Mouse (Mus musculus) small intestine, adult 2 months (tissue): ENCODE data around the gene Sap18b.

Experiments
- CTCF ChIP-seq: fragments of 200-500 bp; IDR thresholded peaks from 2 replicates; pipeline ENCODE4 v1.5.1; 2012; ENCODE audit warnings: low read depth, mild to moderate bottlenecking, control low read depth, inconsistent platforms, low read length, moderate library complexity, mixed read lengths; ENCODE audit not compliant: insufficient replicate concordance, insufficient read length; ENCODE audit errors: extremely low read depth
- POLR2A ChIP-seq: fragments of 200-500 bp; IDR thresholded peaks from 2 replicates; pipeline ENCODE4 v1.6.1; 2012; ENCODE audit warnings: low read depth, mild to moderate bottlenecking, control low read depth, inconsistent platforms, low read length, moderate library complexity

GRCm38 (mm10) chr8:95807331-95807843, 17.8 kb upstream of the Sap18b start, which contains the start of gene Cnot1:
- TF ChIP-seq POLR2A, result no peak; the same call in 1 of the 2 replicates
- TF ChIP-seq CTCF, result no peak
